Mouse (Mus musculus): ENCODE results near the gene Ptcd2. TPM values are rescaled to one million over a fixed set of nuclear protein-coding genes. Genes with fewer than 3 reads are reported as not detected.
"Not testable (repeated sequence)": the region's sequence is repeated elsewhere in the genome, so short reads cannot be mapped to it uniquely, and the experiment has no call there.

Ptcd2 gene
- total RNA-seq, 2 experiments from 2014 or later: 55.4 to 60.7 TPM

- no peak for DNase-seq
These were observed 12.1 kb upstream of the Ptcd2 start for GRCm38 (mm10) chr13:99356428-99357265.

GRCm38 (mm10) chr13:99355861-99356260, 11.4 kb upstream of the Ptcd2 start:
- no peak for DNase-seq

- no peak for DNase-seq
These were observed 10.6 kb upstream of the Ptcd2 start for GRCm38 (mm10) chr13:99355072-99355471.

- no peak for DNase-seq
These were observed 9.0 kb upstream of the Ptcd2 start for GRCm38 (mm10) chr13:99353490-99353851.

GRCm38 (mm10) chr13:99352758-99353489, 8.4 kb upstream of the Ptcd2 start:
- peak; percentile 94 to 98 for DNase-seq

GRCm38 (mm10) chr13:99351596-99351995, 7.1 kb upstream of the Ptcd2 start:
- DNase-seq: no peak

- no peak for DNase-seq
These were observed 6.7 kb upstream of the Ptcd2 start for GRCm38 (mm10) chr13:99351186-99351585.

- no peak for DNase-seq
These were observed 5.5 kb upstream of the Ptcd2 start for GRCm38 (mm10) chr13:99350009-99350408.

GRCm38 (mm10) chr13:99343876-99344598, 468 bp downstream of the Ptcd2 start:
- DNase-seq: no peak

- DNase-seq: no peak
These were observed 3.0 kb downstream of the Ptcd2 start for GRCm38 (mm10) chr13:99341504-99341903.

GRCm38 (mm10) chr13:99337510-99337909, 7.0 kb downstream of the Ptcd2 start:
- DNase-seq: no peak

GRCm38 (mm10) chr13:99331255-99331654, 13.2 kb downstream of the Ptcd2 start:
- no peak for DNase-seq

- DNase-seq: not testable (repeated sequence)
These were observed 20.2 kb downstream of the Ptcd2 start for GRCm38 (mm10) chr13:99324337-99324685.

GRCm38 (mm10) chr13:99323632-99324336, 20.7 kb downstream of the Ptcd2 start:
- peak; percentile 53 to 75 for DNase-seq

- not testable (repeated sequence) for DNase-seq
These were observed 21.6 kb downstream of the Ptcd2 start for GRCm38 (mm10) chr13:99322915-99323314.

- DNase-seq: no peak
These were observed 24.1 kb downstream of the Ptcd2 start for GRCm38 (mm10) chr13:99320453-99320852.

- DNase-seq: peak; percentile 42 to 81
These were observed 27.4 kb downstream of the Ptcd2 start for GRCm38 (mm10) chr13:99317058-99317457.

GRCm38 (mm10) chr13:99316366-99316765, 28.1 kb downstream of the Ptcd2 start:
- no peak for DNase-seq

- no peak for DNase-seq
These were observed 29.8 kb downstream of the Ptcd2 start for GRCm38 (mm10) chr13:99314657-99315181.

- DNase-seq: no peak
These were observed 30.4 kb downstream of the Ptcd2 start for GRCm38 (mm10) chr13:99314098-99314497.

- peak in 1 of 2 experiments; percentile 38 for DNase-seq
These were observed 36.1 kb downstream of the Ptcd2 start for GRCm38 (mm10) chr13:99308393-99308792.

- peak; percentile 64 to 67 for DNase-seq
These were observed 36.6 kb downstream of the Ptcd2 start for GRCm38 (mm10) chr13:99307930-99308359.
